Mouse (Mus musculus) lung, adult 2 months (tissue): Measurements from ENCODE around the gene Dbh. TPM values are rescaled to one million over a fixed set of nuclear protein-coding genes. Genes with fewer than 3 reads are reported as not detected.

Experiments
- DNase-seq: peaks from one replicate; pipeline ENCODE4 v3.0.0; 2022
- H3K4me1 ChIP-seq: fragments of 200-500 bp; 2 replicates; pipeline ENCODE4 v1.6.1; 2011; ENCODE audit warnings: low read length; ENCODE audit not compliant: control insufficient read depth, insufficient read depth
- H3K4me3 ChIP-seq: fragments of 200-500 bp; replicated peaks from 2 replicates; pipeline ENCODE3; 2011; ENCODE audit warnings: low read depth, mild to moderate bottlenecking, control low read depth, low read length; ENCODE audit errors: extremely low read depth
- CTCF ChIP-seq: fragments of 200-500 bp; IDR thresholded peaks from 2 replicates; pipeline ENCODE4 v1.5.1; 2011; ENCODE audit warnings: mild to moderate bottlenecking, low read length, control low read depth; ENCODE audit not compliant: insufficient read depth
- POLR2A ChIP-seq: fragments of 200-500 bp; IDR thresholded peaks from 2 replicates; pipeline ENCODE4 v1.6.1; 2011; ENCODE audit warnings: low read depth, mild to moderate bottlenecking, control low read depth, low read length, borderline replicate concordance; ENCODE audit errors: extremely low read depth
- WGBS: fragments of 180-500 bp; shearing (Covaris S2); methylation state at CpG from one replicate; pipeline ENCODE4 v1.1.7; 2018; 5-methylcytosine and 5-hydroxymethylcytosine counted together
- polyA plus RNA-seq: library from polyadenylated mRNA; depleted of rRNA; stranded (reverse); fragments of >200 nt; gene quantifications from 2 replicates; pipeline ENCODE4 v1.2.3, GENCODE M21; 2012; rRNA removed

Dbh gene
- polyA plus RNA-seq: 0.17 and 0.18 TPM in 2 replicates

DNA sequence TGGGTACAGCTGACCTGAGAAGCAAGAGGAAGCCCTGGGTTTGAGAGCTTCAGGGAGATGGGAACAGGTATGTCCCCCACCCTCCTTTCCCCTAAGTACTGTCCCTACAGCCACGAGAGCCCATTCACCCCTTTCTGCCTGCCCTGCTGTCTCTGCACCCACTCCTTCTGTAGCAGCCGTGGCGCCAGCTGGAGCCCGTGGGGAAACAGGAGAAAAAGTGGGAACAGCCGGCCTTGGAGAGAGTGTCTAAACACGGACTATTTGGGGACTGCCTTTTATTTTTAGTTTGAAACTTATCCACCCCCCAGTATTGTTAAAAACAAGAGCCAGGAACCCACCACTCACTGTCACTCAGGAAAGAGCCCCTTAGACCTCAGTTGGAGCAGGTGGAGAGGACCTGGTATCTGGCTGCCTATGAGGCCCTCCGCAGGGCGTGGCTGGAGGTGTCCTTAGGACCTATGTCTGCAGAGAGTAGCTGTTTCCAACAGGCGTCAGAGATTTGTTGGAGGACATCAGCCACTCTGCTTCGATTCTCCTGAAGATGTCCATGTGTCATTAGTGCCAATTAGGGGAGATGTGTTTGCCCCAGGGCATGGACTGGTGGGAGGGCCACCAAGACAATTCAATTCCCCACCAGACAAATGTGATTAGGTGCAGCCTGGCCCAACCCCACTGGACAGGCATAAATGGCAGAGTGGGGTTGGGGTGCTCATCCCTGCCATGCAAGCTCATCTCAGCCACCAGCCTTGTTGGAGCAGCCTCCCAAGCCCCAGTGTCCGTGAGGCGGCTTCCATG lies at the start of gene Dbh:
Dbh (plus strand) TSS at position 438 of the 795 bp plus-strand sequence.
- no peaks in the 10 kb centered on the region for H3K4me1 ChIP-seq
- WGBS: 82% methylated on average over 12 of the region's 12 CpGs
- DNase-seq: no peak
- TF ChIP-seq POLR2A (no peak), CTCF (no peak)
- H3K4me3 ChIP-seq: no peak within 1 kb of the TSS

DNA sequence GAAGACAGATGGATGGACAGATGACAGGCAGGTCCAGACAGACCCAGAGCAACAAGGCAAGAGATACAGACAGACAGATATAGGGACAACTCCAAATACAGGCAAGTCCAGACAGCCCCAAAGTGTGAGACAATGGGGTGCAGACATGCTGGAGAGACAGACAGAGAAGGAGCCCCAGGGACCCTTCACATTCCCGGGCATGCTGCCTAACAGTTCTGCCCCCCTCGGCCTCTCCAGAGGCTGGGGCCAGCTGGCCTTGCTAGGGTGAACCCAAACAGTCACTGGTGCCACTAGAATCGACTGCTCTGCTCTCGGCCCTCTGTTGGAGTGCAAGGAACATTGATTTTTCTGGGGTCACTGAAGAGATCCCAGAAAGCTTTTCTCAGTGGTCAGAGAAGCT lies 46.6 kb upstream of the Dbh start:
- no peak for DNase-seq

GRCm38 (mm10) chr2:27119766-27120165 lies 45.3 kb upstream of the Dbh start:
- Histone ChIP-seq H3K4me3 (no peak overlapping the region), H3K4me1 (no peaks in the 10 kb centered on the region)
- DNase-seq: no peak
- WGBS: 75% methylated on average over 2 of the region's 2 CpGs
- TF ChIP-seq CTCF (no peak), POLR2A (no peak)

More for the DNA sequence above, 46.6 kb upstream of the Dbh start:
- no peak overlapping the region for H3K4me3 ChIP-seq
- TF ChIP-seq CTCF: no peak
- no peak for TF ChIP-seq POLR2A
- H3K4me1 ChIP-seq: no peaks in the 10 kb centered on the region
- WGBS: 52% methylated on average over 4 of the region's 4 CpGs

DNA sequence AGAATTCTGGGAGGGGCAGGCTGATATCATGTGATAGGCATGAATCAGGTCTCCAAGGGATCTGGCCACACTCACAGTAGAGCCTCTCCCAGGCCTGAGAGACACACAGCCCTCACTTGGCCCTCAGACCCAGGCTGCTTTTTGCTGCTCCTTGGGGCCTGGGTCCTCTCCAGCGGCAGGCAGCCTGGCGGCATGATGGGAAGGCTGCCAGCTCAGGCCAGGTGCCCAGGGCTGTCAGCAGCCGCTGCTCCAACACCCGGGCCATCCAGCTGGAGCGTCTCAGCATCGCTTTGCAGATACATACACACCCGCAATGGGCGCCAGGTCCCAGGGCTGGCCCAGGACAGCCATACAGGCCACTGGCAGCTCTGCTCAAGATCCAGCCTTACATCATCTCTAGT lies 44.8 kb upstream of the Dbh start:
- Histone ChIP-seq H3K4me1 (no peaks in the 10 kb centered on the region), H3K4me3 (no peak overlapping the region)
- WGBS: 60% methylated on average over 8 of the region's 8 CpGs
- TF ChIP-seq CTCF: no peak
- TF ChIP-seq POLR2A: no peak
- DNase-seq: peak; percentile 13

GRCm38 (mm10) chr2:27121626-27122355 lies 43.2 kb upstream of the Dbh start:
- 37% methylated on average over 9 of the region's 9 CpGs for WGBS
- DNase-seq: no peak
- no peak for TF ChIP-seq CTCF
- TF ChIP-seq POLR2A: no peak
- no peak overlapping the region for H3K4me3 ChIP-seq
- 0 out of 2 replicates have a peak, but pooled peaks cover 2% of the 10 kb centered on the region for H3K4me1 ChIP-seq

DNA sequence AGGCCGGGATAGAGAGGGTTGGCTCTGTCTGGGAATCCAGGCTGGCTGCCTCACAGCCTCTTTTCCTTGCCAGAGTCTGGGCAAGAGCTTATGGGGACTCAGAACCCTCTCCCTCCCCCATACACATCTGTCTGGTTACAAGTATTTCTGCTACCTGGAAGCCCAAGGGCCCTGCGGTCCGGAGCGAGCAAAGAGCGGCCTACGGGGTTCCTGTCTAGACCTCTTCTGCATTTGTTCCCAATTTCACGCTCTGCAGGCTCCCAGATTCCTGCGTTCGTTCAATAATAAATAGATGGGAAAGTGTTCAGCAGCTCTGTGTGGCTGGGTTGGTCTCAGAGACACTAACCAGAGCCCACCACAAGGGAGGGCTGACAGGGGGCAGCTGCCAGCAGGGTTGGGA lies 42.5 kb upstream of the Dbh start:
- Histone ChIP-seq H3K4me1 (0 out of 2 replicates have a peak, but pooled peaks cover 2% of the 10 kb centered on the region), H3K4me3 (no peak overlapping the region)
- TF ChIP-seq POLR2A: no peak
- no peak for TF ChIP-seq CTCF
- 78% methylated on average over 9 of the region's 9 CpGs for WGBS
- no peak for DNase-seq

- WGBS: 93% methylated on average over 4 of the region's 4 CpGs
- Histone ChIP-seq H3K4me1 (0 out of 2 replicates have a peak, but pooled peaks cover 2% of the 10 kb centered on the region), H3K4me3 (no peak overlapping the region)
- TF ChIP-seq CTCF (no peak), POLR2A (no peak)
- no peak for DNase-seq
Observed at GRCm38 (mm10) chr2:27123121-27123520, 41.9 kb upstream of the Dbh start.

DNA sequence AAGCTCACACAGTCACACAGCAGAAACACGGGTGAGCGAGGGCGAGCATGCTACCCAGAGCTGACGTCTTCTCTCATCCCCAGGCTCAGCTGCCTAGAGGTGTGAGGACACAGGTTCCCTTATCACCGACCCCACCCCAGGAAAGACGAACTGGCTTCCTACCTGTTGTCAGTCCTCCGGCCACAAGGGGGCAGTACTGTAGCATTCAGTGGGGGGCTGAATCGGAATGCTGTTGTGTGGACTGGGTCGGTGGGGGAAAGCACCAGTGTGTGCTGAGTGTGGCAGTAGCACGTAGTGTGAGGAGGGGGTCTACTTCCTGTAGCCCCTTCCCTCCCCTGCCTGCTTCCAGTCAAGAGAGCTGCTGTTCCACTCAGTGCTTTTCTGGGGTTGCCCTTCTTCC lies 39.1 kb upstream of the Dbh start:
- Histone ChIP-seq H3K4me3 (no peak overlapping the region), H3K4me1 (0 out of 2 replicates have a peak, but pooled peaks cover 2% of the 10 kb centered on the region)
- TF ChIP-seq CTCF: peak; percentile 80
- TF ChIP-seq POLR2A: no peak
- peak; percentile 65 for DNase-seq
- WGBS: 24% methylated on average over 10 of the region's 10 CpGs

DNA sequence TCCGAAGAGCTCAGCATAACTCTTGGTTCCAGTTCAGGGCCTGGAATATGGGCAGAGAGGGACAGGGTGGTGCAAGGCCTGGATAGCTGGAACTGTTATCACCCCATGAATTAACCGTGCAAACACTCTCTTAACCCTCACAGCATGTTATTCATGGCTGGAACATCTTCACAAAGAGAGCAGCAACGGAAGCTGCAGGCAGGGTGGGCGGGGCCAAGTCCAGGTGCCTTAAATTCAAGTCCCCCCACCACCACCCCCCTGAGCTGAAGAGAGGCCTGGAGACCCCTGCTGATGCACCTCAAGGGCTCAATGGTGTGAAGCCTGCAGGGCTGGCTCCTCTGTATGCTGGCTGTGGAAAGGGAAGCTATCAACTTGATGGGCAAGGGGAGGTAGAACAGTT lies 38.5 kb upstream of the Dbh start:
- H3K4me3 ChIP-seq: no peak overlapping the region
- DNase-seq: no peak
- 0 out of 2 replicates have a peak, but pooled peaks cover 2% of the 10 kb centered on the region for H3K4me1 ChIP-seq
- TF ChIP-seq CTCF (no peak), POLR2A (no peak)
- 61% methylated on average over 4 of the region's 4 CpGs for WGBS

DNA sequence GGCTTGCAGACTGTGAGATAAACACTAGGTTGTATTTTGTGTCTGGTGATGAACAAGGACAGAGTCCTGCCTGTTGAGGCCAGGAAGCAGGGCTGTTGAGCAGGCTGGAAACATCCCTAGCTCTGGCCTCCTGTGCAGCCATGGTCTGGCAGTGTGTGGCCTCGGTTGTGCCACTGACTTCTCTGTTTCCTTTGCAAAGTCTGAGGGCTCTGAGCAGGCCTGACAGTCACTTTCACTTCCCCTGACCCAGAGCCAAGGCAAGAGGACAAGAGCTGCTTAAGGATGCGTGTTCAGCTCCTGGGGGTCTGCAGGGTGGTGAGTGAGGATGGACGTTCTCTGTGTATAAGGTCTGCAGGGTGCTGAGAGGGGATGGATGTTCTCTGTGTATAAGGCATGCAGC lies 36.0 kb upstream of the Dbh start:
- Histone ChIP-seq H3K4me1 (0 out of 2 replicates have a peak, but pooled peaks cover 2% of the 10 kb centered on the region), H3K4me3 (no peak overlapping the region)
- 50% methylated on average over 3 of the region's 3 CpGs for WGBS
- TF ChIP-seq CTCF (no peak), POLR2A (no peak)
- no peak for DNase-seq
